Mouse (Mus musculus) heart, postnatal 36 days (tissue): ENCODE results near the gene Zfp983. TPM values are rescaled to one million over a fixed set of nuclear protein-coding genes. Genes with fewer than 3 reads are reported as not detected.
"Not testable (repeated sequence)": the region's sequence is repeated elsewhere in the genome, so short reads cannot be mapped to it uniquely, and the experiment has no call there.

Experiments
- DNase-seq, 2 experiments: peaks; one replicate each; pipeline ENCODE4 v3.0.0; 2021 to 2022
- intact Hi-C: fragments of 180-260 bp; cut with DNase I; formaldehyde crosslinking; loops from one replicate; pipeline ENCODE4 v1.15.1; 2025
- total RNA-seq, 2 experiments: library from RNA; stranded (reverse); gene quantifications; 2 replicates each; pipeline ENCODE4 v1.2.3; 2021

Zfp983 gene
- 1 to 10 TPM; 2.1 to 2.4 TPM for total RNA-seq

GRCm38 (mm10) chr17:21650364-21650907 lies at the start of gene Zfp983:
Gene Zfp983, plus strand, starts transcription at chr17:21650624.
- DNase-seq = peak; percentile 72 to 74
- intact Hi-C loops = not testable (repeated sequence)

- intact Hi-C loops = no loop called here
- no peak for DNase-seq
These were observed 34.1 kb upstream of the Zfp983 start for GRCm38 (mm10) chr17:21616356-21616755.

GRCm38 (mm10) chr17:21617352-21617751 lies 33.1 kb upstream of the Zfp983 start:
- DNase-seq = no peak
- intact Hi-C loops = no loop called here

- intact Hi-C loops = no loop called here
- no peak for DNase-seq
These were observed 26.8 kb upstream of the Zfp983 start for GRCm38 (mm10) chr17:21623647-21624046.

- intact Hi-C loops, DNase-seq: not testable (repeated sequence)
These were observed 14.7 kb upstream of the Zfp983 start for GRCm38 (mm10) chr17:21635758-21636157.

- DNase-seq = no peak
- intact Hi-C loops = loop anchor here (1.0 kb wide), 1 partner anchor 28 kb away; no protein-coding TSS in a partner anchor
These were observed 1.6 kb upstream of the Zfp983 start for GRCm38 (mm10) chr17:21648791-21649190.

GRCm38 (mm10) chr17:21649936-21650335 lies 488 bp upstream of the Zfp983 start:
- intact Hi-C loops = no loop called here
- DNase-seq = no peak

- DNase-seq, intact Hi-C loops: not testable (repeated sequence)
These were observed 28.4 kb downstream of the Zfp983 start for GRCm38 (mm10) chr17:21678826-21679225.

GRCm38 (mm10) chr17:21679273-21680018 lies 29.0 kb downstream of the Zfp983 start:
- intact Hi-C loops = no loop called here
- DNase-seq = peak; percentile 80 to 86

GRCm38 (mm10) chr17:21680019-21680376 lies 29.6 kb downstream of the Zfp983 start:
- DNase-seq, intact Hi-C loops: not testable (repeated sequence)

GRCm38 (mm10) chr17:21691560-21691959 lies 41.1 kb downstream of the Zfp983 start, which contains the start of gene Gm10226:
Gene Gm10226, plus strand, starts transcription at chr17:21691860.
- intact Hi-C loops = no loop called here
- no peak for DNase-seq

- no peak for DNase-seq
- intact Hi-C loops = no loop called here
These were observed 42.9 kb downstream of the Zfp983 start for GRCm38 (mm10) chr17:21693342-21693741.

GRCm38 (mm10) chr17:21696073-21696472 lies 45.6 kb downstream of the Zfp983 start:
- intact Hi-C loops = no loop called here
- DNase-seq = no peak

- intact Hi-C loops = no loop called here
These were observed 52.1 kb downstream of the Zfp983 start for GRCm38 (mm10) chr17:21702281-21703240.

GRCm38 (mm10) chr17:21703414-21703813 lies 53.0 kb downstream of the Zfp983 start:
- DNase-seq = no peak
- intact Hi-C loops = no loop called here

More at GRCm38 (mm10) chr17:21702281-21703240, 52.1 kb downstream of the Zfp983 start:
- DNase-seq = no peak

- intact Hi-C loops = no loop called here
These were observed 57.0 kb downstream of the Zfp983 start, which contains the start of gene Zfp760 for GRCm38 (mm10) chr17:21707343-21707996. Gene Zfp760, plus strand, starts transcription at chr17:21707741.

GRCm38 (mm10) chr17:21708401-21708800 lies 58.0 kb downstream of the Zfp983 start:
- no peak for DNase-seq

More at GRCm38 (mm10) chr17:21707343-21707996, 57.0 kb downstream of the Zfp983 start, which contains the start of gene Zfp760:
- peak; percentile 79 to 82 for DNase-seq

More at GRCm38 (mm10) chr17:21708401-21708800, 58.0 kb downstream of the Zfp983 start:
- intact Hi-C loops = loop anchor here (2.0 kb wide), 1 partner anchor 24 kb away; no protein-coding TSS in a partner anchor
